ENCODE assay signal across 23 mouse cellular contexts in genomic region chr11:116589574-116589973, GRCm38 (mm10). TPM values are rescaled to one million over a fixed set of nuclear protein-coding genes. Genes with fewer than 3 reads are reported as not detected.
DNase-seq lines count a peak whose midpoint lies in the region; ATAC-seq and TF ChIP-seq lines count a peak whose summit lies in the region.
"Had no signal": no experiment of that assay in that cellular context is flagged by ENCODE, and none has a peak within 500 bp of the region (broad histone marks: within the 10 kb centered on the region; RNA-seq: fewer than 3 reads in every experiment).

No protein-coding gene starts in this region.

- H3K4me3 ChIP-seq in forebrain, embryonic 12.5 days (replicated peaks) = no peak overlapping the region
- no peak overlapping the region for H3K4me3 ChIP-seq in forebrain, postnatal 0 days (ENCODE audit: low read depth, low read length)
- no peak overlapping the region for H3K4me3 ChIP-seq in hindbrain, embryonic 15.5 days
- H3K4me3 ChIP-seq in hindbrain, embryonic 10.5 days = no peak overlapping the region
- H3K4me3 ChIP-seq in CH12.LX (replicated peaks in 1 of 3; ENCODE audit: low read depth in 2 of 3, low read length in 2 of 3, poor library complexity in 1 of 3) = no peak overlapping the region
- H3K4me3 ChIP-seq: liver, embryonic 13.5 days; midbrain, embryonic 12.5 days had no signal

- peaks cover 18% of the 10 kb centered on the region for H3K4me1 ChIP-seq in forebrain, embryonic 12.5 days
- H3K4me1 ChIP-seq in forebrain, postnatal 0 days (ENCODE audit: insufficient read depth) = peaks cover 6% of the 10 kb centered on the region
- peaks cover 26% of the 10 kb centered on the region for H3K4me1 ChIP-seq in hindbrain, embryonic 15.5 days (replicated peaks)
- peaks cover 26% of the 10 kb centered on the region for H3K4me1 ChIP-seq in hindbrain, embryonic 10.5 days (replicated peaks)
- peaks cover 11 to 47% of the 10 kb centered on the region in 2 experiments for H3K4me1 ChIP-seq in CH12.LX (ENCODE audit: control insufficient read depth in 1 of 2, insufficient read depth in 2 of 2)

- no peak for DNase-seq in forebrain, postnatal 0 days
- no peak for DNase-seq in hindbrain, embryonic 10.5 days (ENCODE audit: low spot score)
- DNase-seq in CH12.LX (ENCODE audit: extremely low read depth) = peak; percentile 46
- DNase-seq in splenic B cell, adult 2 months (ENCODE audit: low read depth, low spot score) = peak; percentile 42
- DNase-seq in right cerebral cortex, postnatal 14 days = no peak
- no peak for DNase-seq in MN1 (ENCODE audit: low spot score)
- DNase-seq: adrenal gland, postnatal 36 days; cerebellum, adult 18-20 months; cerebellum, postnatal 36 days; heart, postnatal 14 days; kidney, adult 8-10 months; kidney, postnatal 14 days; liver, embryonic 13.5 days; lung, embryonic 14.5 days had no signal

- no peaks in the 10 kb centered on the region for H3K9me3 ChIP-seq in forebrain, embryonic 12.5 days
- no peaks in the 10 kb centered on the region for H3K9me3 ChIP-seq in forebrain, postnatal 0 days (ENCODE audit: low read length)
- H3K9me3 ChIP-seq in hindbrain, embryonic 15.5 days = no peaks in the 10 kb centered on the region
- H3K9me3 ChIP-seq in hindbrain, embryonic 10.5 days = no peaks in the 10 kb centered on the region
- H3K9me3 ChIP-seq in CH12.LX (replicated peaks; ENCODE audit: low read length) = no peaks in the 10 kb centered on the region
- H3K9me3 ChIP-seq: liver, embryonic 13.5 days; midbrain, embryonic 12.5 days had no signal

- in situ Hi-C loops in CH12.LX (cut with MboI; ENCODE audit: low pct_ligation_motif_present, low pct_unique_long_range_greater_than_20kb, low sequenced_read_pairs) = no loop called here

- no peaks in the 10 kb centered on the region for H3K79me2 ChIP-seq in CH12.LX (replicated peaks; ENCODE audit: control insufficient read depth, extremely low read depth, insufficient read depth, poor library complexity, severe bottlenecking)

- ATAC-seq in forebrain, embryonic 12.5 days (ENCODE audit: low FRiP score) = no peak
- no peak for ATAC-seq in forebrain, postnatal 0 days
- no peak for ATAC-seq in hindbrain, embryonic 15.5 days (ENCODE audit: low FRiP score, low read depth)

- no peak overlapping the region for H3K9ac ChIP-seq in forebrain, embryonic 12.5 days
- H3K9ac ChIP-seq in forebrain, postnatal 0 days = no peak overlapping the region
- H3K9ac ChIP-seq in hindbrain, embryonic 15.5 days = no peak overlapping the region
- H3K9ac ChIP-seq in CH12.LX (ENCODE audit: insufficient read depth, low read depth) = no peak overlapping the region
- H3K9ac ChIP-seq: lung, embryonic 14.5 days; midbrain, embryonic 12.5 days had no signal

- TF ChIP-seq POLR2A in CH12.LX (IDR thresholded peaks at IDR 0.05; ENCODE audit: low read depth, low read length) = no peak

- H3K27me3 ChIP-seq in forebrain, embryonic 12.5 days = peaks cover 15% of the 10 kb centered on the region
- no peaks in the 10 kb centered on the region for H3K27me3 ChIP-seq in forebrain, postnatal 0 days (ENCODE audit: insufficient read depth, low read length)
- no peaks in the 10 kb centered on the region for H3K27me3 ChIP-seq in hindbrain, embryonic 15.5 days
- peaks cover 20% of the 10 kb centered on the region for H3K27me3 ChIP-seq in hindbrain, embryonic 10.5 days (ENCODE audit: insufficient read depth, poor library complexity, severe bottlenecking)
- H3K27me3 ChIP-seq in CH12.LX (replicated peaks) = peaks cover 12% of the 10 kb centered on the region
- H3K27me3 ChIP-seq in splenic B cell, adult 2 months (ENCODE audit: control insufficient read depth, insufficient read depth, low read length, poor library complexity, severe bottlenecking) = no peaks in the 10 kb centered on the region

- no peak for TF ChIP-seq CTCF in forebrain, postnatal 0 days (IDR thresholded peaks at IDR 0.05; ENCODE audit: low read depth)
- no peak for TF ChIP-seq CTCF in CH12.LX (conservative IDR thresholded peaks at IDR 0.05 in 1 of 2, IDR thresholded peaks at IDR 0.05 in 1 of 2; ENCODE audit: low read depth in 2 of 2, low read length in 2 of 2)

- TF ChIP-seq RAD21 in CH12.LX (IDR thresholded peaks at IDR 0.05; ENCODE audit: low read depth, low read length) = no peak

- H3K27ac ChIP-seq in forebrain, embryonic 12.5 days = peak overlapping the region; percentile 50; the same call in 1 of the 2 replicates
- H3K27ac ChIP-seq in forebrain, postnatal 0 days (ENCODE audit: low read depth, low read length) = no peak overlapping the region
- H3K27ac ChIP-seq in hindbrain, embryonic 15.5 days (replicated peaks) = no peak overlapping the region
- no peak overlapping the region for H3K27ac ChIP-seq in hindbrain, embryonic 10.5 days
- no peak overlapping the region for H3K27ac ChIP-seq in CH12.LX (ENCODE audit: insufficient read depth, low read depth)
- H3K27ac ChIP-seq: liver, embryonic 13.5 days; macrophage had no signal

- dilution Hi-C loops in CH12.LX (cut with MboI; ENCODE audit: extremely low pct_ligation_motif_present, extremely low pct_unique_long_range_greater_than_20kb, low sequenced_read_pairs) = no loop called here

- 64% methylated on average over 8 of the region's 8 CpGs for WGBS in forebrain, embryonic 12.5 days
- 58% methylated on average over 8 of the region's 8 CpGs for WGBS in forebrain, postnatal 0 days
- WGBS in hindbrain, embryonic 15.5 days = 57% methylated on average over 8 of the region's 8 CpGs
- WGBS in hindbrain, embryonic 10.5 days = 60% methylated on average over 8 of the region's 8 CpGs

- no peak for TF ChIP-seq EP300 in CH12.LX (IDR thresholded peaks at IDR 0.05; ENCODE audit: low read length)

- H3K36me3 ChIP-seq in forebrain, embryonic 12.5 days (replicated peaks) = no peaks in the 10 kb centered on the region
- H3K36me3 ChIP-seq in forebrain, postnatal 0 days (ENCODE audit: insufficient read depth) = no peaks in the 10 kb centered on the region
- H3K36me3 ChIP-seq in hindbrain, embryonic 15.5 days = no peaks in the 10 kb centered on the region
- no peaks in the 10 kb centered on the region for H3K36me3 ChIP-seq in hindbrain, embryonic 10.5 days
- H3K36me3 ChIP-seq in CH12.LX (replicated peaks in 1 of 2; ENCODE audit: control insufficient read depth in 1 of 2, insufficient read depth in 1 of 2, low read length in 1 of 2) = peaks cover 0 to 4% of the 10 kb centered on the region in 2 experiments
- no peaks in the 10 kb centered on the region for H3K36me3 ChIP-seq in splenic B cell, adult 2 months (ENCODE audit: control insufficient read depth, insufficient read depth, low read length, poor library complexity, severe bottlenecking)
- H3K36me3 ChIP-seq: liver, embryonic 13.5 days; midbrain, embryonic 12.5 days had no signal

- no peak overlapping the region for H3K4me2 ChIP-seq in forebrain, embryonic 12.5 days
- H3K4me2 ChIP-seq in forebrain, postnatal 0 days (ENCODE audit: low read depth) = no peak overlapping the region
- peak overlapping the region; percentile 21 for H3K4me2 ChIP-seq in hindbrain, embryonic 15.5 days
- peak overlapping the region; percentile 33 for H3K4me2 ChIP-seq in CH12.LX (ENCODE audit: insufficient read depth, low read depth, poor library complexity, severe bottlenecking)
- H3K4me2 ChIP-seq: liver, embryonic 13.5 days; lung, embryonic 14.5 days; midbrain, embryonic 12.5 days had no signal

TF ChIP-seq in CH12.LX, 34 proteins besides CTCF, POLR2A, EP300 and RAD21 (continues in another document):
- TF ChIP-seq TCF12 (IDR thresholded peaks at IDR 0.05; ENCODE audit: low read depth, low read length) = no peak
- no peak for TF ChIP-seq JUND (conservative IDR thresholded peaks at IDR 0.05; ENCODE audit: low read depth, low read length)

RNA-seq across cellular contexts. Expression of gene Aanat, which starts 3.3 kb away (rescaled TPM):
- 0.24 TPM in 1 of 2 replicates, not detected in the other for polyA plus RNA-seq in forebrain, embryonic 12.5 days (2016; fragmentation: Nextera tagmentation; extraction: Ambion mirVana)
- 0.31 and 0.62 TPM in 2 replicates for total RNA-seq in forebrain, postnatal 0 days (2014; rRNA removed)
- 0.88 and 0.89 TPM in 2 replicates for polyA plus RNA-seq in forebrain, postnatal 0 days (2015; fragmentation: Nextera tagmentation; extraction: Ambion mirVana)
- polyA plus RNA-seq in hindbrain, embryonic 15.5 days (2015; fragmentation: Nextera tagmentation; extraction: Ambion mirVana) = 0.14 TPM in 1 of 2 replicates, not detected in the other
- not detected in 2 replicates for polyA plus RNA-seq in hindbrain, embryonic 10.5 days (2016; fragmentation: Nextera tagmentation; extraction: Ambion mirVana)
- total RNA-seq in CH12.LX (2012; rRNA removed) (not detected in 2 replicates), CH12.LX (2014; rRNA removed) (not detected in 2 replicates)
- not detected in 2 replicates for polyA plus RNA-seq in CH12.LX (2012; ENCODE audit: insufficient read length, low read depth)
- total RNA-seq: adrenal gland, postnatal 36 days; gastrocnemius, adult 18-20 months; gastrocnemius, postnatal 4 days; heart, postnatal 14 days; MEL had no signal
- polyA plus RNA-seq: heart, embryonic 11.5 days; intestine, embryonic 14.5 days; liver, embryonic 13.5 days; lung, embryonic 14.5 days; macrophage had no signal

RNA-seq across cellular contexts. Expression of gene Ube2o, which starts 8.3 kb away (rescaled TPM):
- polyA plus RNA-seq in forebrain, embryonic 12.5 days (2016; fragmentation: Nextera tagmentation; extraction: Ambion mirVana) = 12.5 and 17.3 TPM in 2 replicates
- total RNA-seq in forebrain, postnatal 0 days (2014; rRNA removed) = 81.3 and 94.1 TPM in 2 replicates
- 26.6 and 32.1 TPM in 2 replicates for polyA plus RNA-seq in forebrain, postnatal 0 days (2015; fragmentation: Nextera tagmentation; extraction: Ambion mirVana)
- polyA plus RNA-seq in hindbrain, embryonic 15.5 days (2015; fragmentation: Nextera tagmentation; extraction: Ambion mirVana) = 35.0 and 36.7 TPM in 2 replicates
- polyA plus RNA-seq in hindbrain, embryonic 10.5 days (2016; fragmentation: Nextera tagmentation; extraction: Ambion mirVana) = 8.9 and 10.8 TPM in 2 replicates
- total RNA-seq in CH12.LX (2012; rRNA removed) = 37.6 and 42.8 TPM in 2 replicates
- total RNA-seq in CH12.LX (2014; rRNA removed) = 12.6 and 12.7 TPM in 2 replicates
- 50.5 and 61.7 TPM in 2 replicates for polyA plus RNA-seq in CH12.LX (2012; ENCODE audit: insufficient read length, low read depth)

RNA-seq across cellular contexts. Expression of gene Rhbdf2, which starts 37.2 kb away (rescaled TPM):
- 1.4 and 1.9 TPM in 2 replicates for polyA plus RNA-seq in forebrain, embryonic 12.5 days (2016; fragmentation: Nextera tagmentation; extraction: Ambion mirVana)
- 1.6 and 1.9 TPM in 2 replicates for total RNA-seq in forebrain, postnatal 0 days (2014; rRNA removed)
- 0.75 and 0.97 TPM in 2 replicates for polyA plus RNA-seq in forebrain, postnatal 0 days (2015; fragmentation: Nextera tagmentation; extraction: Ambion mirVana)
- polyA plus RNA-seq in hindbrain, embryonic 15.5 days (2015; fragmentation: Nextera tagmentation; extraction: Ambion mirVana) = 1.1 and 1.6 TPM in 2 replicates
- polyA plus RNA-seq in hindbrain, embryonic 10.5 days (2016; fragmentation: Nextera tagmentation; extraction: Ambion mirVana) = 3.8 and 6.6 TPM in 2 replicates
- 8.5 and 12.1 TPM in 2 replicates for total RNA-seq in CH12.LX (2012; rRNA removed)
- 3.1 and 3.4 TPM in 2 replicates for total RNA-seq in CH12.LX (2014; rRNA removed)
- 11.8 and 14.7 TPM in 2 replicates for polyA plus RNA-seq in CH12.LX (2012; ENCODE audit: insufficient read length, low read depth)

RNA-seq across cellular contexts. Expression of gene Sphk1, which starts 58.8 kb away (rescaled TPM):
- 2.0 and 3.3 TPM in 2 replicates for polyA plus RNA-seq in forebrain, embryonic 12.5 days (2016; fragmentation: Nextera tagmentation; extraction: Ambion mirVana)
- 12.7 and 13.8 TPM in 2 replicates for total RNA-seq in forebrain, postnatal 0 days (2014; rRNA removed)
- polyA plus RNA-seq in forebrain, postnatal 0 days (2015; fragmentation: Nextera tagmentation; extraction: Ambion mirVana) = 8.7 and 10.2 TPM in 2 replicates
- polyA plus RNA-seq in hindbrain, embryonic 15.5 days (2015; fragmentation: Nextera tagmentation; extraction: Ambion mirVana) = 8.4 and 11.0 TPM in 2 replicates
- polyA plus RNA-seq in hindbrain, embryonic 10.5 days (2016; fragmentation: Nextera tagmentation; extraction: Ambion mirVana) = 8.6 and 11.1 TPM in 2 replicates
- total RNA-seq in CH12.LX (2012; rRNA removed) (0.84 and 2.1 TPM in 2 replicates), CH12.LX (2014; rRNA removed) (0.20 and 0.89 TPM in 2 replicates)
- 0.26 and 0.50 TPM in 2 replicates for polyA plus RNA-seq in CH12.LX (2012; ENCODE audit: insufficient read length, low read depth)

Comparison
In these comparisons a context has a peak if more than half of its experiments do, and no peak if none do; other contexts are left out.
1. H3K4me2 ChIP-seq: peak in hindbrain, embryonic 15.5 days (single experiment) and CH12.LX (single experiment); none in forebrain, embryonic 12.5 days (single experiment) and forebrain, postnatal 0 days (single experiment).
2. DNase-seq: peak in CH12.LX (single experiment) and splenic B cell, adult 2 months (single experiment); none in forebrain, postnatal 0 days (single experiment), hindbrain, embryonic 10.5 days (single experiment), right cerebral cortex, postnatal 14 days (single experiment) and MN1 (single experiment).